Mouse (Mus musculus) forebrain, embryonic 10.5 days (tissue): Measurements from ENCODE around the gene Ltv1. TPM values are rescaled to one million over a fixed set of nuclear protein-coding genes. Genes with fewer than 3 reads are reported as not detected.

Experiments used
- DNase-seq: peaks from one replicate; pipeline ENCODE4 v3.0.0-alpha.2; 2017; ENCODE audit warnings: low spot score; ENCODE audit errors: extremely low spot score
- H3K27ac ChIP-seq: fragments of 300-500 bp; sonication (generic); 2 replicates; pipeline ENCODE4 v1.5.1; 2016; ENCODE audit warnings: mild to moderate bottlenecking
- H3K27me3 ChIP-seq: fragments of 300-500 bp; sonication (generic); 2 replicates; pipeline ENCODE4 v1.6.1; 2016; ENCODE audit warnings: mild to moderate bottlenecking; ENCODE audit not compliant: poor library complexity, severe bottlenecking
- H3K36me3 ChIP-seq: fragments of 300-500 bp; sonication (generic); replicated peaks from 2 replicates; pipeline ENCODE4 v1.6.1; 2016; ENCODE audit warnings: mild to moderate bottlenecking, moderate library complexity
- H3K4me1 ChIP-seq: fragments of 300-500 bp; sonication (generic); 2 replicates; pipeline ENCODE4 v1.6.1; 2016
- H3K4me3 ChIP-seq: fragments of 300-500 bp; sonication (generic); 2 replicates; pipeline ENCODE4 v1.5.1; 2016; ENCODE audit warnings: mild to moderate bottlenecking, moderate library complexity
- H3K9me3 ChIP-seq: fragments of 300-500 bp; sonication (generic); 2 replicates; pipeline ENCODE4 v1.6.1; 2016; ENCODE audit warnings: mild to moderate bottlenecking, moderate library complexity
- WGBS: fragments of 180-500 bp; shearing (Covaris S2); methylation state at CpG from one replicate; pipeline ENCODE4 v1.1.7; 2016; 5-methylcytosine and 5-hydroxymethylcytosine counted together
- polyA plus RNA-seq: library from polyadenylated mRNA; unstranded; fragments of >200 nt; fragmentation: Nextera tagmentation; extraction: Ambion mirVana; gene quantifications from 2 replicates; pipeline ENCODE4 v1.2.1, GENCODE M21; 2016

Ltv1 gene
- polyA plus RNA-seq, 1 experiment from 2014 or later: 82.0 TPM

DNA sequence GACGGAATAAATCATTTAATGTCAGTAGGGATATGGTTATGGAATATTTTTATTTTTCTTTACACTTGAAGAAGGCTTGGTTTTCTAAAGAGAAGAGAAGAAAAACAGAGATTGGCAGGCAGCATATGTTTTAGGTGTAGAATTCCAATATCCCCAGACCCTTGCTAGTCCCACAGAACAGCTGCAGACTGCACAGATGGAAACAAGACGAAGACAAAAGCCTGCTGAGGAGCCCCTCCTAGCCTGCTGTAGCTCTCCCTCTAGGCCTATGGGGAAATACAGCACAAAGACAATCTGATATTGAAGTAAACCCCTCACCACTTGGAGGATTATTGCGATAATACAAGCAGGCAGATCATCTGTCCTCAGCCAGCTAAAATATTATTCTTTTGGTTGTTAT lies 42.5 kb downstream of the Ltv1 start:
- Histone ChIP-seq H3K27ac (0 out of 2 replicates have a peak overlapping the region, but pooled peaks have one; percentile 40), H3K9me3 (no peaks in the 10 kb centered on the region), H3K4me1 (peaks cover 13% of the 10 kb centered on the region), H3K4me3 (no peak overlapping the region), H3K27me3 (no peaks in the 10 kb centered on the region), H3K36me3 (no peaks in the 10 kb centered on the region)
- WGBS: 80% methylated on average over 3 of the region's 3 CpGs
- peak; percentile 6 for DNase-seq

DNA sequence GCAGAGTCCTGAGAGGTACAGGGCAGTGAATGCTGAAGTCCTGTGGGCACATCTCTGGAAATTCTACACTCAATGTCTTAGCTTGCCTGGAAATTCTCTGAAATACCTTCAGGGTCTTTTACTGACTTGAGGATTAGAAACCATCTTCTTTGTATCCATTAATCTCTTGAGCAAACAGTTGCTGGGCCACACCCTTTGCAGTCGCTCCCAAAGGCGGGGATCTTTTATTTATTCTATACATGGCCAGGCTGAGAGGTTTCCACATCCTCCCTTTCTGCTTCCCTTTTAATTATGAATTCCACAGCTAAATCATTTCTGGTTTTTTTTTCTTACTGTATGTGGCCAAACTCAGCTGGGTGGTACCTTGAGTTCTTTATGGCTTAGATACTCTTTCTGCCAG lies 52.5 kb downstream of the Ltv1 start:
- Histone ChIP-seq H3K9me3 (no peaks in the 10 kb centered on the region), H3K4me1 (peaks cover 3% of the 10 kb centered on the region; the same call in 1 of the 2 replicates), H3K4me3 (no peak overlapping the region), H3K27me3 (no peaks in the 10 kb centered on the region), H3K27ac (peak overlapping the region; percentile 54; the same call in 1 of the 2 replicates), H3K36me3 (no peaks in the 10 kb centered on the region)
- 70% methylated on average over 2 of the region's 2 CpGs for WGBS
- DNase-seq: peak; percentile 5

DNA sequence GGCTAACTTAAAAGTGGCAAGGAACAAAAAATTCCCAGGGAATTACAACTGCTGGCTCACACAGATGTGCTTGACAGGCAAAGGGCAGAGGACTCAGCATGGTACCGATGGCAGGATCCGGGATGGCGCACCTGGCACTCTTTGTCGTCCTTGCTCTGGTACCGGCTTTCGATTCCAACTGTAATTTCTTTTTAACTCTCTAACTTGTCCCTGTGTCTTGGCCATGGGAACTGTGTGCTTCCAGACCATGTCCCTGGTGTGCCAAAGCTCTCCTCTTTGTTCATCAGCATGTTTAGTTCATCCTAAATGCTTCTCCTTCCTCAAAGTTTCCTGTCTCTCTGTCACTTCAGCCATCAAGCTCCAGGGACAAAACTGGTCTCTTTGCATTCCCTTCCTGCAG lies 55.1 kb downstream of the Ltv1 start:
- peak; percentile 11 for DNase-seq
- H3K36me3 ChIP-seq: no peaks in the 10 kb centered on the region
- WGBS: 95% methylated on average over 6 of the region's 6 CpGs
- H3K9me3 ChIP-seq: no peaks in the 10 kb centered on the region
- H3K27ac ChIP-seq: no peak overlapping the region
- peaks cover 3% of the 10 kb centered on the region; the same call in 1 of the 2 replicates for H3K4me1 ChIP-seq
- no peaks in the 10 kb centered on the region for H3K27me3 ChIP-seq
- no peak overlapping the region for H3K4me3 ChIP-seq

DNA sequence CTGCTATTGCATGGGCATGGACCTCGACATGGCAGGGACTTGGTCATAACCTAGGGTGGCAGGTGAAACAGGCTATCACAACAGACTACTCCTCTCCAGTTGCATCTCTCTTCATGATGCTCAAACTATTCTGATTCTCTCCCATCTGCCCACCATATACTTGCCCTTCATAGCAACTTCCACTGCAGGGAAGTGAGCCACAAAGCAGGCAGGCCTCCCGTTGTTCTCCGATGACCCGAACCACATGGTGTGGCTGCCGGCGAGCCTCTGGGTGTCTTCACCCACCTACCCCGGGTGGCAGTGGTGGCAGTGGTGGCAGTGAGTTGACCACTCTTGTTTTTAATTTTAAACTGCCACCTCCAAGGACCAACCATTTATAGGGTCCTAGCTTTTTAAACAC lies 57.2 kb downstream of the Ltv1 start:
- peaks cover 8% of the 10 kb centered on the region; the same call in 1 of the 2 replicates for H3K36me3 ChIP-seq
- no peaks in the 10 kb centered on the region for H3K27me3 ChIP-seq
- 0 out of 2 replicates have a peak overlapping the region, but pooled peaks have one; percentile 15 for H3K27ac ChIP-seq
- H3K4me3 ChIP-seq: no peak overlapping the region
- peaks cover 3% of the 10 kb centered on the region; the same call in 1 of the 2 replicates for H3K4me1 ChIP-seq
- 95% methylated on average over 7 of the region's 7 CpGs for WGBS
- DNase-seq: peak; percentile 4
- H3K9me3 ChIP-seq: no peaks in the 10 kb centered on the region

DNA sequence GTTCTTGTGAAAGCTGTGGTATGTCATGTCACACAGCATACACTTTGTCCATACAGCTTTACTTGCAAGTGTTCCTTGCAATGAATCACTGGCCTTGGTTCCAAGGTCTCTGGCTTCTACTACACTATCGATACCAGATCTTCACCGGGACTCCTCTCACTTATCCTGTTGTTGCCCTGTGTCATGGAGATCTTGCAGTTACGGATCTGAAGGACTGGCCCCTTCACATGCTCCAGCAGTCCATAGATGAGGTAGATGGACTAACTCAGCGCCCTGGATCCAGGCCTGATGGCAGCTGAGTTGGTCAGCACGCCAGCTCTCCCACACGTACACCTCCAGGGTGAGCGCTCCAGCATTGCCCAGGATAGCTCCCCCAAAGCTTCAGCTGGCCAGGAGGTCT lies 57.7 kb downstream of the Ltv1 start:
- Histone ChIP-seq H3K4me1 (peaks cover 2% of the 10 kb centered on the region; the same call in 1 of the 2 replicates), H3K27me3 (no peaks in the 10 kb centered on the region), H3K4me3 (no peak overlapping the region), H3K36me3 (peaks cover 8% of the 10 kb centered on the region; the same call in 1 of the 2 replicates), H3K27ac (0 out of 2 replicates have a peak overlapping the region, but pooled peaks have one; percentile 15), H3K9me3 (no peaks in the 10 kb centered on the region)
- peak; percentile 8 for DNase-seq
- 94% methylated on average over 7 of the region's 7 CpGs for WGBS

DNA sequence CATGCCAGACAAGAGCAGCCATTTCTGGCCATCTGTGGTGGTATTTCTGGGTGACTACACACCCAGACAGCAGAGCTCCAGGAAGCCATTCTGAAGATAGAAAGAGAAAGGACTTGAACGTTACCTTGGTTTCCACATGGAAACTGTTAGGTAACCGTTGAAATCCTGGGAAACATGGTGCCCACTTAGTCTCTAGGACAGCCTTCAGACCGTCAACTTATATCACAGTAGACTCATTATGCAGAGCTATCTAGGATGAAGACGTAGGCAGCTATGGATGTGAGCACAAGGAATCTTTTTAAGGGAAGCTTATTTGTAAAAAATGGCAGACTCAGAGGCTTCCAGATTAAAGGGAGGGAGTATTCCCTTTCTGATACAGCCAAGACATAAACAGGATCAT lies 59.1 kb downstream of the Ltv1 start:
- no peaks in the 10 kb centered on the region for H3K4me1 ChIP-seq
- no peak overlapping the region for H3K4me3 ChIP-seq
- 88% methylated on average over 4 of the region's 4 CpGs for WGBS
- H3K36me3 ChIP-seq: peaks cover 22% of the 10 kb centered on the region
- peaks cover 1% of the 10 kb centered on the region; the same call in 1 of the 2 replicates for H3K9me3 ChIP-seq
- DNase-seq: no peak
- no peaks in the 10 kb centered on the region for H3K27me3 ChIP-seq
- no peak overlapping the region for H3K27ac ChIP-seq

Other genes with a start within 250 kb of the Ltv1 start
- 1.4 and 1.8 TPM in 2 replicates for gene Stx11, start 228.9 kb downstream of the Ltv1 start, polyA plus RNA-seq
- 48.2 and 48.6 TPM in 2 replicates for gene Sf3b5, start 187.8 kb downstream of the Ltv1 start, polyA plus RNA-seq
- gene Plagl1, start 132.7 kb downstream of the Ltv1 start, polyA plus RNA-seq: 86.7 and 89.5 TPM in 2 replicates
- gene Zc2hc1b, start 15.1 kb downstream of the Ltv1 start, polyA plus RNA-seq: not detected in 2 replicates